Mouse (Mus musculus) brain, embryonic 14.5 days (tissue): Measurements from ENCODE around the gene 5730522E02Rik.

ENCODE experiments used
- CTCF ChIP-seq: fragments of 200-500 bp; IDR thresholded peaks from 2 replicates; pipeline ENCODE4 v1.5.1; 2012; ENCODE audit warnings: inconsistent platforms, mild to moderate bottlenecking, moderate library complexity, borderline replicate concordance; ENCODE audit not compliant: insufficient read depth, insufficient read length; ENCODE audit errors: extremely low read depth
- POLR2A ChIP-seq: fragments of 200-500 bp; IDR thresholded peaks from 2 replicates; pipeline ENCODE4 v1.6.1; 2012; ENCODE audit warnings: mild to moderate bottlenecking, inconsistent platforms, borderline replicate concordance; ENCODE audit not compliant: poor library complexity, insufficient read depth, insufficient read length, severe bottlenecking; ENCODE audit errors: extremely low read depth

DNA sequence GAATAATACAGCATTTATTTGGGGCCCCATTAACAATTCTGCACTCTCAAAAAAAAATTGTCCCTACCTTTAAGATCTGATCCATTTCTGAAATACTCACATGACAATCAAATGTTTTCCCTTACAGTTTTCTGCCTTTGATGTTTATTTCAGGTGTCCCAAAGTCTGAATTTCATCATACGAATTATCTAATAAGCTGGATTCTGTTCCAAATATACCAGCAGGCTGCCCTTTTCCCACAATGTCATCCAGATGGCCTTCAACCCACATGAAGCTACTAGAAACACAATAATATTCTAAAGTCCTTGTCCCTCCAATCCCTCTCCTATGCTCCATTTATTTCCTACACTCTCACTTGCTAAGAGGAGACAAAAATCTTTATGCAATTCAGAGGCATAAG is 372.1 kb downstream of the 5730522E02Rik start:
- no peak for TF ChIP-seq CTCF
- no peak for TF ChIP-seq POLR2A
